Mouse (Mus musculus): ENCODE data around the gene Art2b. TPM values are rescaled to one million over a fixed set of nuclear protein-coding genes. Genes with fewer than 3 reads are reported as not detected.
"Not testable (repeated sequence)": the region's sequence is repeated elsewhere in the genome, so short reads cannot be mapped to it uniquely, and the experiment has no call there.

The Art2b gene
- polyA plus RNA-seq, 1 experiment, result 2.7 TPM

DNA sequence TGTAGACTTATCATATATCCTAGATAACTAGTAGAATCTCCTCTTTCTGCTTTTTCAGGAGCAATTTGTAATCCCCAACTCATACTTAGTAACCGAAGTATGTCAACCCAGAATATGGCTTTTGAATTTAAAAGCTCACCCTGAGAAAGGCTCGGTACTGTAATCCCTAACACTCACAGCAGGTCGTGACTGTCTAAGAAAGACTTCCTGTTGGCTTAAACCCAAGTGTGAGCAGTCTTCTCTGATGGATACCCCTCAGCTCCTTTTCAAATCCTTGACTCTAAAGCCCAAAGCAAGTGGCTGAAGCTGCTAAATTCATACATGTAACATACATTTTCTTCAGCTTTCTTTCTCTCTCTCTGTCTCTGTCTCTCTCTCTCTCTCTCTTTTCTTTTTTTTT lies 11.0 kb downstream of the Art2b start:
- WGBS, result 35% methylated on average over 3 of the region's 3 CpGs
- no peak for DNase-seq (ENCODE audit: low read depth, low spot score)

DNA sequence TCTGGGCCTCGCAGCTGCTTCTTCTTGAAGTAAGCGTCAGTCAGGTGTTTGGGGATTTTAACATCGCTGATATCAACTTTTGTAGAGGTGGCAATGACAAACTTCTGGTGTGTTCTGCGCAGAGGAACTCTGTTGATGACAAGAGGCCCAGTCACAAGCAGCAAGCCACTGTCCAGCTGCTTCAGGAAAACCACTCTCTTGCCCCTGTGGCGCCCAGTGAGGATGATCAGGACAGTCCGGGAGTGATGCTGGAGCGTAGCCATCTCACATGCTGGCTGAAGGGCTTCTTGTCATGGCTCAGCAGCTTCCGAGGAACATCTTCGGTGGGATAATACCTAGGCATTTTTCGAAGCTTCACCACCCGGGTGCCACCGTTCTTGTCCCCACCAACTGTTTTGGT lies 11.8 kb downstream of the Art2b start:
- WGBS, result 91% methylated on average over 12 of the region's 12 CpGs
- DNase-seq (ENCODE audit: low read depth, low spot score), result not testable (repeated sequence)

DNA sequence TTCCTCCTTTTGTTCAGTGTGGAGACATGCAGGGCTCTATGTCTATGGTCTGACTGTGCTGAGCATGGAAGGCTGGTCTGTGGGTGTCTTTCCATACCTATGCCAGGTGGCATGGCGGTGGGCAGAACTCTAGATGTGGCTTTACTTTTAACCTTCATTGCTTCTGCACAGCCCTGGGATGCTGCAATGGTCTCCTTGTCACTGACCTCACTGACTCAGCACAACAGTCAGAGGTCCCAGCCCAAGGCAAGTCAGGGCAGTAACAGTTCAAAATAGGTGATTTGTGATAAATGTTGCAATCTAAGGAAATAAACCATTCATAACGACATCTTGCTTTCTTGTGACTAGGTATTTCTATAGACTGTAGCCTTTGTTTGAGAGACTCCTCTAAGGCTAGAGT lies 21.3 kb downstream of the Art2b start:
- no peak for DNase-seq (ENCODE audit: low read depth, low spot score)
- WGBS, result 95% methylated on average over 2 of the region's 2 CpGs

DNA sequence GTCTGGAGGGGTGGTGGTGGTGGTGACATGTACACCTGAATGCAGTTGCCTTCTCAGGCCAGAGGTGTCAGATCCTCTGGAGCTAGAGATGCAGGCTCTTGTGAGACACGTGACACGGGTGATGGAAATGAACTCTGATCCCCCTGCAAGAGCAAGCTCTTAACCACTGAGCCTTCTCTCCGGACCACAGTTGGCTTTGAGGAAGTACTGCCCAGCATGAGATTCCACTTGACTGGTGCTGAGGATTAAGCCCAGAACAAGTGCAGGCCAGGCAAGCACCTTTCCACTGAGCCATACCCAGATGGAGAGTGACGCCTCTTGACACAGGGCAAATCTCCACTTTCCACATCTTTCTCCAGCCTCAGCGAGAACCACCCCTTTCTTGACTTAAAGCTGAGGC lies 26.0 kb downstream of the Art2b start:
- not testable (repeated sequence) for DNase-seq (ENCODE audit: low read depth, low spot score)
- 77% methylated on average over 5 of the region's 5 CpGs for WGBS

DNA sequence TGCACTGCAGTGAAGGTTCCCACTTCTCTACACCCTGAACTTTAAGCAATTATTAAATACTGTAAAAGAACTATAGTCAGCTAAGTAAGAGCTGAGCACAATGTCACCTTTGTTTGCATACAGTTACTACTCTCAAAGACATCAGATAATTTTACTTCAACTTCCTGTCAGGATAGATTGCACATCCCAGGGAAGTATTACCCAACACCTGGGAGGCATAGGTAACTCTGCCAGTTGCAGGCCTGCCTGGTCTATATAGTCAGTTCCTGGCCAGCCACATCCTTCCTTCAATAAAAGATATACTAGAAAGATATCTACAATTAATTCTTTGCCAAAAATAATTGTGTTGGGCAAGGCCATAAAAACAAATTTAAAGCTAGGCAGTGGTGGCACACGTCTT lies 28.0 kb downstream of the Art2b start:
- 17% methylated on average over 1 of the region's 1 CpGs for WGBS
- DNase-seq (ENCODE audit: low read depth, low spot score), result no peak

DNA sequence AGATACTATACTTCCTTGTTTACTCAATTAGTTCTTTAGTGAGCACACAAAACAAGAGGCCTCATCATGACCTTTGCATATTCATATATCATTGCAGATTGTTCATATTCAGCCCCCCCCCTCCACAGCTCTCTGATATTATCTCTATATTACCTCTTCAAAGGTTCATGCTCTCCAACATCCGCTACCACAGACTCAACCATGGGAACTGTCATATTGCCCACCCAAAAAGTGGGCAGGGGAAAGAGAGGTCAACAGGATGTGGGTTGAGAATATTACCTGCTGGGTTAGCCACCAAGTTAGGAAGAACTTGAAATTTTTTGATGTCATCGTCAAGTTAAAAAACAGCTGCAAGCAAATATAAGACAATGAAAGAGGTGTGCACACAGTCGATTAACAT lies 29.9 kb downstream of the Art2b start:
- not testable (repeated sequence) for DNase-seq (ENCODE audit: low read depth, low spot score)
- 89% methylated on average over 3 of the region's 3 CpGs for WGBS

DNA sequence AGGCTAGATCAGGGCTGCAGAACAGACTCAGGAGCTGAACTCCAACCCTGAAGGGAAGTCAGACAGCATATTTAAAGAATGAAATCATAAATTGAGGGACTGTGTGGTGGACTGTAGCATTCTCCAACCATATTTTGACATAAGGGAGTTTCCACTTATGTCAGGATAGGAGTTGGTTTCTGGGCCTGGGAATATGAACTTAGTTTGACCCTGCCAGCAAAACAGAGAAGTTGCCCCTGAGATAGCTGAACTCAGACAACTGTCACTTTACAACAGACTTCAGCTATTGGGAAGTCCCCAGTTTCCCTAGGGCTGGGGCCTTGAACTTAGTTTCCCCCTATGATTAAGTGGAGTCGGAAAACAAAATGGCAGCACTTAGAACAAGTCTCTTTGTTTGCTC lies 33.9 kb downstream of the Art2b start:
- DNase-seq (ENCODE audit: low read depth, low spot score), result no peak
- 82% methylated on average over 1 of the region's 1 CpGs for WGBS

DNA sequence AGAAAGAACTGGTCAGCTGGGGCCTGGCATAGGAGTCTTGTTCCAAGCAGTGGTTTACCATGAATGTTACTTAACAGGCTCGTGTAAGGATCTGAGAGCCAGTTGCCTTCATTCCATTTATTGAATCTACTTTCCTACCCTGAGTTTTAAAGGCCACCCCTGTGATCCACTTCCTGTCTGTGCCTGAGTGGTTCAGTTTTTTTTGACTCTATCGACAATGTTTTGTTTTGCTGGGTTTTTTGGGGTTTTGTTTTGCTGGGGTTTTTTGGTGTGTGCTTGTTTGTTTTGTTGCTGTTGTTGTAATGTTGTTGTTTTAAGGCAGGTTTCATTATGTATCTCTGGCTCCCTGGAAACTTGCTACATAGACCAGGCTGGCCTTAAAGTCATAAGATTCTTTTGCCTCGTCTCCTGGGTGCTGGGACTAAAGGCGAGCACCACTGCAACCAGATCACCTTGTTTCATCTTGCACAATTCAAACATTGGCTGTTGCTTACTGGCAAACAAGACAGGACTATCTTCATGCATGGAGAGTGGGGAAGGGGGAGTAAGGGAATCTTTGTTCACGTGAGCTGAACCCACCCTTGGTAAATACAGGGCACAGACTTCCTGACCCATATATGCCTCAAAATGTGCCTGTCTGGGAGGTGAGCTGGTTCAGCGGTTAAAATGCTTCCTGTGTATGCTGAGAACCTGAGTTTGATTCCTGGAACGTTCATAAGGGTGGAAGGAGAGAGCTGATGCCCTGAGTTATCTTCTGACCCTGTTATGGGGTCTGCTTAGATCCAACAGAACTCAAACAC lies 34.5 kb downstream of the Art2b start:
- DNase-seq (ENCODE audit: low read depth, low spot score), result no peak
- WGBS, result 33% methylated on average over 7 of the region's 7 CpGs

DNA sequence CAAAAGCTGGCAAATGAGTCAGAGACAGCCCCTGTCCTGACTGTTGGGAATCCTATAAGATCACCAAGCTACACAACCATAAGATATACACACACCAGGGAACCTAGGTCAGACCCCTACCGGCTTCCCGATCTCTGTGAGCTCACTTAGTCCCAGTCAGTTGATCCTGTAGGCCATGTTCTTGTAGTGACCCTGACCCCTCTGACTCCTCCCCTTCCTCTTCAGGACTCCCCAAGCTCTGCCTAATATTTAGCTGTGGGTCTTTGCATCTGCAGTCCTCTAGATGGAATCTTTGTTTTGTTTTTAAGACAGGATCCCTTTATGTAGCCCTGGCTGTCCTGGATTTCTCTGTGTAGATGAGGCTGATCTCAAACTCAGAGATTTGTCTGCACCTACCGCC lies 36.1 kb downstream of the Art2b start:
- WGBS, result 75% methylated on average over 3 of the region's 3 CpGs
- no peak for DNase-seq (ENCODE audit: low read depth, low spot score)

DNA sequence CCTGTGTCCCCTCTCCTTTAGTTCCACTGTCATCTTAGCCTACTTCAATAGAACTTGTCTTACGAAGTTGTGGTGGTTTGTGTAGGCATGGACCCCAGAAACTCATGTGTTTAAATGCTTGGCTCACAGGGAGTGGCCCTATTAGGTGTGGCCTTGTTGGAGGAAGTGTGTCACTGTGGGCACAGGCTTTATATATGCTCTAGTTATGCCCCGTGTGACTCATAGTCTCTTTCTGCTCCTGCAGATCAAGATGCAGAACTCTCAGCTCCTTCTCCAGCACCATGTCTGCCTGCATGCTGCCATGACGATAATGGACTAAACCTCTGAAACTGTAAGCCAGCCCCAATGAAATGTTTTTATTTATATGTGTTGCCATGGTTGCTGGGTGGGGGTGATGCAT lies 37.7 kb downstream of the Art2b start:
- DNase-seq (ENCODE audit: low read depth, low spot score), result no peak
- WGBS, result 50% methylated on average over 3 of the region's 3 CpGs

DNA sequence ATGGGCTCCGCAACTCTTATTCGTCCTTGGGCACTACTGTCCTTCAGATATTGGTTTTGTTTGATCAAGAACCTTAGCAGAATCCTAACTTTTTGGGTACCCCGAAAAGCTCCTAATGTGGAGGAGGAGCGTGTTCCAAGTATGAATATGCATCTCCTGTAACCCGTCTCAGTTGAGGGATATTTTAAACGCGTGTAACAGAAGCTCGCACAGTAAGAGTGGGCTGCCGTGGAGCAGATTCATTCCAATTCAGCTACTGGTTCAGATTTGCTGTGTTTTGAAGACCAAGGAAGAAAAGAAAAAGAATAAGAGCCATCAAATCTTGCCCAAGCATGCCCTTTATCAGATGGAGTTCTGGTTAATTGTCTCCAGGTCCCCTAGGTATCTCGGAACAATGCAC lies 43.7 kb downstream of the Art2b start:
- no peak for DNase-seq (ENCODE audit: low read depth, low spot score)
- 92% methylated on average over 10 of the region's 10 CpGs for WGBS

DNA sequence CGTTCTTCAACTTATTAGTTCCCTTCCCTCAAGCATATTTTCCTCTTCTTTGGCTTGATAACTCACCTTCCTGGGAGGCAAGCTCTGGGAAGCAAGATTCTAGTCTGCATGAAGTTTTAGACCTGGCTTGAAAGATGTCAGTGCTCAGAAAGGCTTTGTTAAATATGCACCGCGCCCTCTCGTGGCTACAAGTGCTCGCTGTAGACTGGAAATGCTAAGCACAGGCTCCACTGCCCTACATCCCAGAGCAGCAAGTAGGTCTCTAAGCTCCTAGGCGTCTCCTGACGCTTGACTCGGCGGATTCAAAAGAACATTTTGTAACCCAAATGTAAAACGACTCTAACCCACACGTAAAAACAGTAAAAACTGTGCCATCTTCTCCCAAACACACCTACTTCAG lies 44.3 kb downstream of the Art2b start:
- 4% methylated on average over 11 of the region's 11 CpGs for WGBS
- DNase-seq (ENCODE audit: low read depth, low spot score), result no peak

DNA sequence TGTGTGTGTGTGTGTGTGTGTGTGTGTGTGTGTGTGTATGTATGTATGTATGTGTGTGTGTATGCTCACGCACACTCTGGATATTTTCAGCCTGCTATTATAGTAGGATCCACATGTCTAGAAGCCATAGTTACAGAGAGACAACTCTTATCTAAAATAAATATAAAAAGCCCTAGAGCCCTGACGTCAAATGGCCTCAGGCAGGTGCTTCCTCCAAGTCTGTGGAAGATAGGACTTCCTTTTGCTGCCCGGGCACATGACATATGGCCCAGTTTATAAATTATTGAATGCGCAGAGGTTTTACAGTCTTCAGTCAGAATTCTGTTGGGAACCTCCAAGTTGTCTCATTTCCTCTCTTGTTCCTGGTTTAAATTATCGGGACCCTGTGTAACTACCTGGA lies 44.7 kb downstream of the Art2b start:
- no peak for DNase-seq (ENCODE audit: low read depth, low spot score)
- 23% methylated on average over 5 of the region's 5 CpGs for WGBS

DNA sequence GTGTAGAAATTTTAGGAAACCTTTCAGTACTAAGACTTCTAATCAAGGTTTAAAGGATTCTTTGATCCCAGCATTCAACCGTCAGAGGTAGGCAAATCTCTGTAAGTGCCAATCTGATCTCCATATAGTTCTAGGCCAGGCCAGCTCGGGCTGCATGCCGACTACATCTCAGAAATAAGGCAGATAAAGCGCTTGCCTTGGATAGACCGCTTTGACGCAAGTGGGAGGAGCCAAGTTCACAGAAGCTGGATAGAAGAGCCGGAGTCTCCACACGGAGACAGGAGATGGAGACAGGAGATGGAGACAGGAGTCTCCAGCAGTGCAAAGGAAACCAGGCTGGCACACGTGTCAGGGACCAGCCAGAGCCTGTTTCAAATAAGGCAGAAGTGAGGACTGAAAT lies 45.6 kb downstream of the Art2b start:
- 46% methylated on average over 9 of the region's 9 CpGs for WGBS
- DNase-seq (ENCODE audit: low read depth, low spot score), result no peak

DNA sequence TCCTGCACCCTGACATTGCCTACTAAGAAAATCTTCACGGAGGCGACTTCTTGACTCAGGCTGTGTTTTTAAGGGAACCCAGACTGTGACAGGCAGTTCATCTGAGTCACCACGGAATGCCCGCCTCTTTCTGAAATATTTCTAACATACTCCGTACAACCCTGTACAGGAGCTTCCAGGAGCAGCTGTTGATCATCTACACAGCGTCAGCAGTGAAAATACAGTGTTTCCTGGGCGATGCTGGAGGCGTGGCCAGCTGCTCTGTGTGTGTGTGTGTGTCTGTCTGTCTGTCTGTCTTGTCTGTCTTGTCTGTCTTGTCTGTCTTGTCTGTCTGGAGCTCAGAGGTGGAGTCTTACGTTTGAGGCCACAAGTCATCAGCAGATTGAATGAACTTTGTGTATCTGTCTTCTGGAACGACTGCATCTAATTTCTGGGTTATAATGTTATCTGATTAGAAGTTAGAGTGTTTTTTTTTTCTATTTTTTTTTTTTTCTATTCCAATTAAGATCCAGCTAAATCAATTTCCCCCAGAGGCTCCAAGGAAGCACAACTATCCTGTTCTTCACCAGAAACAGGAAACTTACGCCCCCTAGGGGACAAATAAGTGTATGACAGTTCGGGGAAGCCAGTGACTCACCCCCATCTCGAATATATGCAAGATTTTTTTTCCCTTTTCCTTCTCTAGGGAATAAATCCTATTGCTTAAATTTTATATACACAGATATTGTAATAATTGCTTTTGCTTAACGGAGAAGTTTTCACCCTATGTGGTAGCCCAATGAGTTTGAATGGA lies 47.1 kb downstream of the Art2b start:
- no peak for DNase-seq (ENCODE audit: low read depth, low spot score)
- 11% methylated on average over 14 of the region's 14 CpGs for WGBS

DNA sequence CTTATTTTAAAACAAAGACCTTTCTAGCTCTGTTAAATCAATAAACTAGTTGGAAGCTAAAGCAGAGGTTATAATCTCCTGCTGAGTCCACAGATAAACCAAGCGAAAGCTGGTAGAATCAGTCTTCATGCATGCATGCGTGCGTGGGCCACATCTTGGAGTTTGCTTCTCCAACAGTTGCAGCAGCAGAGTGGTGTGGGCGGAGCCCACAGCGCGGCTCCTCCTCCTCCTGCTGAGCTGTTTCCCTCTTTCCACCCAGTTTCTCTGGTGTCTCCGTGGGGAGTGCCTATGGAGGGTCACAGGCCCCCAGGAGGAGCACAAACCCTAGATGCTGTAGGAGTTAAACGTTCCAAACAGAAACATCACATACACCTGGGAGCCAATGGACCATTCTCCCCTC lies 47.9 kb downstream of the Art2b start:
- 25% methylated on average over 8 of the region's 8 CpGs for WGBS
- DNase-seq (ENCODE audit: low read depth, low spot score), result no peak

DNA sequence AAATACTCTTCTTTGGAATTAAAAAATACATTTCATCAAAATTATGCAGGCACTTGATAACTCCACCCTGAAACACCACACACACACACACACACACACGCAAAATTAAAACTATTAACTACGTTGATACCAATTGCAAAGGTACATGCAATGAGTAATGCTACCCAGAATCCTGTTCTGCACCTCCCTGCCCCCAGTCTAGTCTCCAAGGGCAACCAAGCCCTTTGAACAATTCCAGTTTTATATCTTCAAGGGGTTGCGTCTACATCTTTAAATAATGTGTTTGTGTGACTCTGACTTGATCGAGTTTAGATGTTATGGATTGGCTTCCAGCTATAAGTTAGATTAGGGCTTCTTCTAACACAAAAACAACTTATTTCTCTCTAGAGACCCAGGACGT lies 49.9 kb downstream of the Art2b start:
- 87% methylated on average over 5 of the region's 5 CpGs for WGBS
- no peak for DNase-seq (ENCODE audit: low read depth, low spot score)

DNA sequence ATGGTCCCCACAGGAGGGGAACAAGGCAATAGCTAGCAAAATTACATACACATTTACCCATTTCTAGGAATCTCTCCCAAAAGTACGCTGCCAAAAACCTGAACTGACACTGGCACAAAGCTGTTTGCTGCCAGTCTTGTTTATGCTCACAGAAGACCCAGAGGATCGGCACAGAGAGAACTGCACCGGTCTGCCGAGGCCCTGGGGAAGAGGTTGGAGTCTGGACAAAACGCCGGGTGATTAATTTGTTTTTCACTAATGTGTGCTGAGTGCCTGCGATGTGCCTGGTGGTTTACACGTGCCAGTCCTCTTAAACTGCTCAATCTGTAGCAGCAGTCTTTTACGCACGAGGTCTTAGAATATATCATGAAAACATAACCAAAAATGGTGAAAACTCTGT lies 50.3 kb downstream of the Art2b start:
- no peak for DNase-seq (ENCODE audit: low read depth, low spot score)
- 72% methylated on average over 10 of the region's 10 CpGs for WGBS

DNA sequence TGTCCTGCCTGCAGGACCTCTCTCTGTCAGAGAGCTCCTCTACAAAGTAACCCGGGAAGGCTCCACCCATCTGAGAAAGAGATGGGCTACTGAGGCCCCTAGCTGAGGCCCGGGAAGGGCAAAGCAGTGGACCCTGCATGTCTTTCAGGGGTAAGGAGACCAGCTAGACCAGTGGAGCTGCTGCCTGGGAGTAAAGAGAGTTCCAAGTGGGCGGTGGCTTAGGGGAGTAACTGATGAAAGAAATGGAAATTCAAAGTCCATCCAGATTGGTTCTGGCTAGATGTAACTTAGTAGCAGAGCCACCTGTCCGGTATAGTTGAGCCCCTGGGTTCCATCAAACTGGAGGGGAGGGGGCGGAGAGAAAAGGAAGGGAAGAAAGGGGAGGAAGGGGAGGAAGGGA lies 51.0 kb downstream of the Art2b start:
- 22% methylated on average over 5 of the region's 5 CpGs for WGBS
- DNase-seq (ENCODE audit: low read depth, low spot score), result no peak

All from large intestine, adult 2 months (tissue).